Mouse (Mus musculus) bone marrow macrophage, adult 2 months (primary cell): ENCODE results near the gene Vps13d.

ENCODE experiments used
- CTCF ChIP-seq: IDR thresholded peaks from 2 replicates; pipeline ENCODE4 v1.5.1; 2012; ENCODE audit warnings: low read depth, mild to moderate bottlenecking, low read length, moderate library complexity
- POLR2A ChIP-seq: IDR thresholded peaks from 2 replicates; pipeline ENCODE4 v1.6.1; 2012; ENCODE audit warnings: mild to moderate bottlenecking, low read depth, low read length, borderline replicate concordance

GRCm38 (mm10) chr4:145204779-145205178 lies 10.0 kb upstream of the Vps13d start:
- TF ChIP-seq CTCF (no peak), POLR2A (no peak)
